Mouse (Mus musculus) kidney, postnatal 0 days (tissue): Measurements from ENCODE around the gene Ccdc74a. TPM values are rescaled to one million over a fixed set of nuclear protein-coding genes. Genes with fewer than 3 reads are reported as not detected.
A peak's percentile ranks its signal among the peaks of the same experiment; 100 is the strongest.
"Not testable (repeated sequence)": the region's sequence is repeated elsewhere in the genome, so short reads cannot be mapped to it uniquely, and the experiment has no call there.

Source experiments
- ATAC-seq: fragments of 200-750 bp; cut with Nextera tagmentation; replicated peaks from 2 replicates; pipeline ENCODE4 v1.8.0; 2017; ENCODE audit warnings: low read depth, moderate number of reproducible peaks, moderate TSS enrichment, moderate library complexity; ENCODE audit not compliant: low FRiP score
- DNase-seq: peaks from one replicate; pipeline ENCODE4 v3.0.0-alpha.2; 2016; ENCODE audit warnings: low spot score
- H3K27ac ChIP-seq: fragments of 300-500 bp; sonication (generic); 2 replicates; pipeline ENCODE4 v1.5.1; 2014; ENCODE audit warnings: mild to moderate bottlenecking
- H3K27me3 ChIP-seq: fragments of 300-500 bp; sonication (generic); 2 replicates; pipeline ENCODE4 v1.6.1; 2014; ENCODE audit warnings: low read length, mixed read lengths; ENCODE audit not compliant: insufficient read depth
- H3K36me3 ChIP-seq: fragments of 300-500 bp; sonication (generic); 2 replicates; pipeline ENCODE4 v1.6.1; 2014; ENCODE audit warnings: low read length, mixed read lengths; ENCODE audit not compliant: insufficient read depth
- H3K4me1 ChIP-seq: fragments of 300-500 bp; sonication (generic); replicated peaks from 2 replicates; pipeline ENCODE4 v1.6.1; 2014; ENCODE audit warnings: antibody characterized with exemption, low read length, mixed read lengths; ENCODE audit not compliant: insufficient read depth
- H3K4me2 ChIP-seq: fragments of 300-500 bp; sonication (generic); 2 replicates; pipeline ENCODE4 v1.6.1; 2014; ENCODE audit warnings: mild to moderate bottlenecking, low read length, moderate library complexity, mixed read lengths
- H3K4me3 ChIP-seq: fragments of 300-500 bp; sonication (generic); replicated peaks from 2 replicates; pipeline ENCODE4 v1.5.1; 2014; ENCODE audit warnings: low read depth, low read length
- H3K9ac ChIP-seq: fragments of 300-500 bp; sonication (generic); 2 replicates; pipeline ENCODE4 v1.6.1; 2014; ENCODE audit warnings: low read depth, low read length
- H3K9me3 ChIP-seq: fragments of 300-500 bp; sonication (generic); replicated peaks from 2 replicates; pipeline ENCODE4 v1.6.1; 2016; ENCODE audit warnings: low read length, inconsistent platforms, mixed read lengths
- CTCF ChIP-seq: IDR thresholded peaks from 2 replicates; pipeline ENCODE4 v1.5.1; 2016; ENCODE audit warnings: antibody characterized with exemption, low read depth, mild to moderate bottlenecking, moderate library complexity
- WGBS: fragments of 180-500 bp; shearing (Covaris S2); extraction: QIAGEN DNeasy Blood & Tissue Kit; methylation state at CpG from one replicate; pipeline ENCODE4 v1.1.7; 2014; 5-methylcytosine and 5-hydroxymethylcytosine counted together
- polyA plus RNA-seq: library from polyadenylated mRNA; unstranded; fragments of >200 nt; fragmentation: Nextera tagmentation; extraction: Ambion mirVana; gene quantifications from 2 replicates; pipeline ENCODE4 v1.2.1, GENCODE M21; 2015

Gene Ccdc74a
- polyA plus RNA-seq, result 8.1 and 8.6 TPM in 2 replicates

- Histone ChIP-seq H3K4me1 (peaks cover 8% of the 10 kb centered on the region), H3K9ac (peak within 1 kb of the TSS; percentile 36), H3K9me3 (no peaks in the 10 kb centered on the region), H3K27me3 (no peaks in the 10 kb centered on the region), H3K27ac (no peak within 1 kb of the TSS), H3K36me3 (peaks cover 17% of the 10 kb centered on the region; the same call in 1 of the 2 replicates), H3K4me2 (peak within 1 kb of the TSS; percentile 88), H3K4me3 (peak within 1 kb of the TSS; percentile 52)
- ATAC-seq, result peak; percentile 92
- TF ChIP-seq CTCF, result no peak
- WGBS, result 1% methylated on average over 64 of the region's 65 CpGs
- DNase-seq, result peak; percentile 89
Measured at GRCm38 (mm10) chr16:17646310-17647114, at the start of gene Ccdc74a. Ccdc74a (plus strand) TSS chr16:17646470.

GRCm38 (mm10) chr16:17600944-17601562, 45.2 kb upstream of the Ccdc74a start:
- H3K9me3 ChIP-seq, result no peaks in the 10 kb centered on the region
- TF ChIP-seq CTCF, result peak; percentile 60
- H3K4me2 ChIP-seq, result no peak overlapping the region
- no peaks in the 10 kb centered on the region for H3K27me3 ChIP-seq
- H3K36me3 ChIP-seq, result no peaks in the 10 kb centered on the region
- DNase-seq (peak; percentile 30), ATAC-seq (no peak)
- no peak overlapping the region for H3K9ac ChIP-seq
- H3K4me1 ChIP-seq, result no peaks in the 10 kb centered on the region
- WGBS, result 50% methylated on average over 3 of the region's 3 CpGs
- no peak overlapping the region for H3K4me3 ChIP-seq
- H3K27ac ChIP-seq, result no peak overlapping the region

GRCm38 (mm10) chr16:17604941-17605340, 41.3 kb upstream of the Ccdc74a start:
- Histone ChIP-seq H3K9ac (no peak overlapping the region), H3K4me1 (no peaks in the 10 kb centered on the region), H3K4me3 (no peak overlapping the region), H3K27me3 (no peaks in the 10 kb centered on the region), H3K4me2 (no peak overlapping the region), H3K27ac (no peak overlapping the region), H3K36me3 (no peaks in the 10 kb centered on the region), H3K9me3 (no peaks in the 10 kb centered on the region)
- DNase-seq (no peak), ATAC-seq (no peak)
- 66% methylated on average over 4 of the region's 4 CpGs for WGBS
- no peak for TF ChIP-seq CTCF

- TF ChIP-seq CTCF, result no peak
- 65% methylated on average over 5 of the region's 5 CpGs for WGBS
- no peak overlapping the region for H3K4me3 ChIP-seq
- H3K4me2 ChIP-seq, result no peak overlapping the region
- H3K4me1 ChIP-seq, result no peaks in the 10 kb centered on the region
- DNase-seq (no peak), ATAC-seq (no peak)
- no peak overlapping the region for H3K27ac ChIP-seq
- no peaks in the 10 kb centered on the region for H3K36me3 ChIP-seq
- H3K9me3 ChIP-seq, result no peaks in the 10 kb centered on the region
- H3K9ac ChIP-seq, result no peak overlapping the region
- no peaks in the 10 kb centered on the region for H3K27me3 ChIP-seq
Measured at GRCm38 (mm10) chr16:17605684-17606083, 40.6 kb upstream of the Ccdc74a start.

GRCm38 (mm10) chr16:17611383-17611782, 34.9 kb upstream of the Ccdc74a start:
- WGBS, result 61% methylated on average over 4 of the region's 4 CpGs
- Histone ChIP-seq H3K4me1 (no peaks in the 10 kb centered on the region), H3K36me3 (no peaks in the 10 kb centered on the region), H3K27me3 (no peaks in the 10 kb centered on the region), H3K4me3 (no peak overlapping the region), H3K9me3 (no peaks in the 10 kb centered on the region), H3K27ac (no peak overlapping the region), H3K9ac (no peak overlapping the region), H3K4me2 (no peak overlapping the region)
- DNase-seq (no peak), ATAC-seq (no peak)
- TF ChIP-seq CTCF, result no peak

GRCm38 (mm10) chr16:17614740-17615139, 31.5 kb upstream of the Ccdc74a start:
- H3K9ac ChIP-seq, H3K9me3 ChIP-seq, ATAC-seq, DNase-seq, H3K27ac ChIP-seq, H3K36me3 ChIP-seq, H3K27me3 ChIP-seq, H3K4me1 ChIP-seq, H3K4me2 ChIP-seq, H3K4me3 ChIP-seq: not testable (repeated sequence)
- 94% methylated on average over 6 of the region's 6 CpGs for WGBS
- peak; percentile 75 for TF ChIP-seq CTCF
